Mouse (Mus musculus) right cerebral cortex, postnatal 10 days (tissue): ENCODE measurements around the gene Actl11.

Source experiments
- DNase-seq, 2 experiments: peaks; one replicate each; pipeline ENCODE4 v3.0.0; 2021; ENCODE audit warnings: low spot score in 2 of 2

Gene Actl11

GRCm38 (mm10) chr9:107928169-107928568 lies at the start of gene Actl11:
TSS of gene Actl11 (plus strand) at chr9:107928469.
- no peak for DNase-seq

- DNase-seq = no peak
These were observed 47.9 kb upstream of the Actl11 start for GRCm38 (mm10) chr9:107880411-107880810.

DNA sequence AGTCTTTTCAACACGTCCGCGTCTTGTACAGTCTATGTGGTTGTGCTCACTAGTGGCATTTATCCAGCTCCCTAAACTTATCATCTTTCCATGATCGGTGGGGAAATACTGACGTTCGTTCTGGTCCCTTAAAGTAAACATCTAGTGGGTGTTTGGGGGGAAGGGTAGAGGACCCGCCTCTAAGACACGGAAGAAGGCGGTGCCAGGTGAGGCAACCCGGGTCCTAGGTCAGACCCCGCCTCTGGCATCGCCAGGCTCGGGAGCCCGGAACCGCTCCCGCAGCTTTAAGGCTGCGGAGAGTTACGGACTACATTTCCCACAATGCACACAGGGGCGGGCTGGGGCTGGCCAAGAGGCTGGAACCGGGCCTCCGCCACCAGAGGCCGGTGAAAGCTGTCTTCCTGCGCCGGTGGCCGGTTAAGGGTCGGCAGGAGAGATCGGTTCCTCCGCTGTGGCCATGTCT lies 40.4 kb upstream of the Actl11 start, which contains the start of gene Mon1a:
Gene Mon1a, plus strand, starts transcription at position 348 of the 463 bp plus-strand sequence.
- DNase-seq = peak; percentile 88 to 89

DNA sequence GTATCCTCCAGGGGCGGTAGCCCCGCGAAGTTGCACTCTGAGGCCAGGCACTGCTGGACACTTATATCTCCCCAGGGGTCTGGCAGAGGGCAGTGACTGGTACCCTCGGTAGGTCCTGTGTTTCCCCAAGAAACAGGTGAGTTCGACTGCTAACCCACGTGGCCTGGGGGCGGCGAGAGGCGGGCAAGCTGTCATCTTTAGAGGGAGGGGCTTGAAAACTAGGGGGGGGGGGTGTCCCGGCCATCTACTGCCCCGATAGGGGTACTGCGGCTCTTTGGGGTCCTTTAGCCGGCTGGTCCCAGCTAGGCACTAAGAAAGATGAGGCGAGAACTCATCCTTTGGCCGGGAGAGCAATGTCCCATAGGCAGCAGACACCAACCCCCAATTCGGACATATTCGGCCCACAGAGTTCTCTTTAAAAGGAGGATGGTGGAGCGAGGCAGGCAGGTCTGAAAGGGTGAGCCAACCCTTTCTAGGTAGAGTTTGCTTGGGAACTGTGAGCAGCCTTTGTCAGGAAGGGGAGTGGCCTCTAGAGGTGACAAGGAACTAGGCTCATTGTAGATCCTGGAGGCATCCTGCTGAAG lies 39.9 kb upstream of the Actl11 start:
- peak in 1 of 2 experiments; percentile 73 for DNase-seq

- no peak for DNase-seq
These were observed 38.0 kb upstream of the Actl11 start for GRCm38 (mm10) chr9:107890260-107890659.

- no peak for DNase-seq
These were observed 37.2 kb upstream of the Actl11 start for GRCm38 (mm10) chr9:107891023-107891422.

DNA sequence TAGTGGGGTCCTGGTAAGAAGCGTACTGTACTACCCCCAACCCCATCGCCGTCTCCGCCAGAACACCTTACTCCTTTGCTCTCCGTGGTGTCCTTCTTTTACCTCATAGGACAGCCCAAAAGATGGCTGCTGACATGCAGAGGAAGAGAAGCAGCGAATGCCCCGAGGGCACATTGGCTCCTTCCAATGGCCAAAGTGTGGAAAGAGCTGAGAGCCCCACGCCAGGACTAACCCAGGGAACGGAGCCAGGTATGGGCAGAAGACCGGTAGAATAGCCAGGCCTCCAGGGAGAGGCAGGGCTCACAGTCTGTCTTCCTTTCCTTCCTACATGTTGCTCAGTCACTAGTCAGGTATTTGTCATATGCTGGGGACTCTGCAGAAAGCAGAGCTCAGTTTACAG lies 29.7 kb upstream of the Actl11 start:
- DNase-seq = no peak

GRCm38 (mm10) chr9:107899855-107900254 lies 28.4 kb upstream of the Actl11 start:
- DNase-seq = no peak

DNA sequence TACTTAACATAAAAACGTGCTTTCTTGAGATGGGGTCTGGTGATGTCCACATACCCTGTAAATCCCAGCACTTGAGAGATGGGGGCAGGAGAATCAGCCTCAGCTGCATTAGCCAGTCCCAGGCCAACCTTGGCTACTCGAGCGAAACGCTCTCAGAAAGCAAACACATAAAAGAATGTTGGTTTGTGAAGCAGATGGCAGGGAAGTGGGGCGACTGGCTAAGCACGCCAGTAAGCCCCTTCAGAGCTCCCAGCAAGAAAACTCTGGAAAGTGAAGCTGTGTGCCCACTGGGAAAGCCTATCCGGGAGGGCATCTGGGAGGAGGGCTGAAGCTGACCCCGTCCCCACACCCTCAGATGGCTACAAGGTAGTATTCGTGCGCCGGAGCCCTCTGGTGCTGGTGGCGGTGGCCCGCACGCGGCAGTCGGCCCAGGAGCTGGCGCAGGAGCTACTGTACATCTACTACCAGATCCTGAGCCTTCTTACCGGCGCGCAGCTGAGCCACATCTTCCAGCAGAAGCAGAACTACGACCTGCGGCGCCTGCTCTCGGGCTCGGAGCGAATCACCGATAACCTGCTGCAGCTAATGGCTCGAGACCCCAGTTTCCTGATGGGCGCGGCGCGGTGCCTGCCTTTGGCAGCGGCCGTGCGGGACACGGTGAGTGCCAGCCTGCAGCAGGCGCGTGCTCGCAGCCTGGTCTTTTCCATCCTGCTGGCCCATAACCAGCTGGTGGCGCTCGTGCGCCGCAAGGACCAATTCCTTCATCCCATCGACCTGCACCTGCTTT lies 27.2 kb upstream of the Actl11 start:
- DNase-seq = peak; percentile 88 to 90

- no peak for DNase-seq
These were observed 26.7 kb upstream of the Actl11 start for GRCm38 (mm10) chr9:107901627-107901914.

GRCm38 (mm10) chr9:107904726-107905125 lies 23.5 kb upstream of the Actl11 start:
- DNase-seq = peak; percentile 87 to 92

- peak in 1 of 2 experiments; percentile 63 for DNase-seq
These were observed 21.9 kb upstream of the Actl11 start, which contains the start of gene Mst1r for GRCm38 (mm10) chr9:107906252-107906966. TSS of gene Mst1r (plus strand) at chr9:107906873.

GRCm38 (mm10) chr9:107906967-107907800 lies 21.1 kb upstream of the Actl11 start:
- DNase-seq = no peak

GRCm38 (mm10) chr9:107907801-107908120 lies 20.5 kb upstream of the Actl11 start:
- DNase-seq = no peak

DNA sequence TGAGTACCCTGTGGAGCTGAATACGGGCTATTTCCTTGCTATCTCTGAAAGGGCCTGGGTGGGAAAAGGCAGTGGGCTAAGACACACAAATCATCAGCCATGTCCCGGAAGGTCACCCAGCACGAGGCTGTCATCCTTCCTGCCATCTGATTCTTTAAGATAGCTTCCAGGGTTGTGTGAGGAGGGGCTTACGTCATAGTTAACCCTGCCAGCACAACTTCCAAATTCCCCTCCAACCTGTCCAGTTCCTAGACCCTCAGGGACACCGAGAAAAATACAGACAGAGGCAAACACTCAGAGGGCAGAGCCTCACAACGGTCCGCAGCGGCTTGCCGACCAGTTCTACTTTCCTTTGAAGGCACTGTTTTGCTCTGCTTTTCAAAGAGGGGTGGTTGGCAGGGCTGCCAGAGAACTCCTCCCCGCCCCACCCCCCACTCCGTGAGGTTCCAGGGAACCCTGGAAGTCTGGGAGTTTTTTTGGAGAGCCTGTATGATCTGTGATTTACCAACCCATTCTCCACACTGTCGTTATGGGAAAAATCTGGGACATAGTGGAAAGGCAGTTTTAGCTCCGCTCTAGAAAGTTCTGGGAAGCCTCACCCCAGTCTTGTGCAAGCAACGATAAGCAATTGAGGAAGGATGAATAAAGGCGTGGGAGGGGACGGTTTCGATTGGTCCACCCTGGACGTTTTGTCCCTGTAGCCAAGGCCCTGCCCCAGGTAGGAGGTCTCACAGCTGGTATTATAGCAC lies 19.7 kb upstream of the Actl11 start:
- no peak for DNase-seq

DNA sequence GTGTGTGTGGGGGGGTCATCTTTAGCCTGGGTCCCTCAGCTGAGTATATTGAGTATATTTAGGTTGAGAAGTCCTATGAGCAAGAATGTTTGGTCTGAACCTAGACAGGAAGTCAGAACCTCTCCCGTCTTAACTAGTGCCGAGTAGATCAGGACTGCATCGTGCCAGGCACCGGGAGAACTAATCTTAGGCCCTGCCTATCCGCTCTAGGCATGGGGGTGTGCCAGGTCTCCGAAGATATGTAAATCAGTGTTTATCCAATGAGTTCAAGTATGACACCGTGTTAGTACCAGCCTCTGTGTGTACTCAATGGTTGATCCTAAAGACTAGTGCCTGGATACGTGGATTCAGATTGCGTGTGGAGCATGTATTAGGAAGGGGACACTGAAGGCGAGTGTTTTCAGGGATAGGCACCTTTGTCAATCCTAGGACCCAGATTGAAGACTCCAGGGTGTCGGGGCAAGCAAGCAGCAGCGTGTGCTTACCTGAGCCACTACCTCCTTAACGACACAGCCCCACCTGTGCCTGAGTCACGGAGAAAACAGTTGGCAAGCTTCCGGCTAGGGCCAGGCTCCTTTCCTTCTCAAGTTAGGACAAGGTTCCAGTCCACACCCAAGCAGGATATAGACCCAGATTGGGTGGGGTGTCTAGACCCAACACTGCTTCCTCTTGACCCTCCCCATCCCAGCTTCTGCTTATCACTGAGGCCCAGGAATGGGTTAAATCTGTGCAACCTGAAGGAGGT lies 18.1 kb upstream of the Actl11 start:
- no peak for DNase-seq

DNA sequence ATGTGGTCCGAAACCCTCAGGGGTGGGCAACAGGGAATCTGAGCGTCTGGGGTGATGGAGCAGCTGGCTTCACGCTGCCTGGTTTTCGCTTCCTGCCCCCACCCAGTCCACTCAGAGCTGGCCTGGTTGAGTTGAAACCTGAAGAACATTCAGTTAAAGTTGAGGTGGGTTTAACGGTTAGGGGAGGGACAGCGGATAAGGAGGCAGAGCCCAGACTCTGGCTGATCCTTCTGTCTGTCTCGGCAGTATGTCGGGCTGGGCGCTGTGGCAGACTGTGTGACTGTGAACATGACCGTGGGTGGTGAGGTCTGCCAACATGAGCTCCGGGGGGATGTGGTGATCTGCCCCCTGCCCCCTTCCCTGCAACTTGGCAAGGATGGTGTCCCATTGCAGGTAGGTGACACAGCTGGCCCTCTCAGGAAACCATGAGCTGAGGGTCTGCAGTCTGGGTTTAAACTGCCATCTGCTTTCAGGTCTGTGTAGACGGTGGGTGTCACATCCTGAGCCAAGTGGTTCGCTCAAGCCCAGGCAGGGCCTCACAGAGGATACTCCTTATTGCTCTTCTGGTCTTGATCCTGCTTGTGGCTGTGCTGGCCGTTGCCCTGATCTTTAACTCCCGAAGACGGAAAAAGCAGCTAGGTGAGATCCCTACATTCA lies 13.4 kb upstream of the Actl11 start:
- DNase-seq = no peak

GRCm38 (mm10) chr9:107917895-107918608 lies 10.2 kb upstream of the Actl11 start:
- DNase-seq = peak; percentile 74 to 83

GRCm38 (mm10) chr9:107918884-107919283 lies 9.4 kb upstream of the Actl11 start:
- no peak for DNase-seq
